Mouse (Mus musculus) lung, embryonic 15.5 days (tissue): ENCODE results near the gene Klc4. TPM values are rescaled to one million over a fixed set of nuclear protein-coding genes. Genes with fewer than 3 reads are reported as not detected.
A peak's percentile ranks its signal among the peaks of the same experiment; 100 is the strongest.

ENCODE experiments used
- ATAC-seq: fragments of 200-750 bp; cut with Nextera tagmentation; 2 replicates; pipeline ENCODE4 v1.8.0; 2017; ENCODE audit warnings: moderate number of reproducible peaks, borderline replicate concordance; ENCODE audit not compliant: low FRiP score, low TSS enrichment; ENCODE audit errors: extremely low read depth
- H3K27ac ChIP-seq: fragments of 300-500 bp; sonication (generic); 2 replicates; pipeline ENCODE4 v1.5.1; 2015; ENCODE audit warnings: moderate library complexity, mild to moderate bottlenecking, inconsistent platforms
- H3K27me3 ChIP-seq: fragments of 300-500 bp; sonication (generic); 2 replicates; pipeline ENCODE4 v1.6.1; 2015; ENCODE audit warnings: inconsistent platforms
- H3K36me3 ChIP-seq: fragments of 300-500 bp; sonication (generic); 2 replicates; pipeline ENCODE4 v1.6.1; 2015; ENCODE audit warnings: inconsistent platforms
- H3K4me1 ChIP-seq: fragments of 300-500 bp; sonication (generic); 2 replicates; pipeline ENCODE4 v1.6.1; 2015; ENCODE audit warnings: inconsistent platforms
- H3K4me2 ChIP-seq: fragments of 300-500 bp; sonication (generic); 2 replicates; pipeline ENCODE4 v1.6.1; 2015; ENCODE audit warnings: inconsistent platforms, mild to moderate bottlenecking, moderate library complexity
- H3K4me3 ChIP-seq: fragments of 300-500 bp; sonication (generic); 2 replicates; pipeline ENCODE4 v1.5.1; 2015; ENCODE audit warnings: mild to moderate bottlenecking, inconsistent platforms
- H3K9ac ChIP-seq: fragments of 300-500 bp; sonication (generic); 2 replicates; pipeline ENCODE4 v1.6.1; 2015; ENCODE audit warnings: inconsistent platforms
- H3K9me3 ChIP-seq: fragments of 300-500 bp; sonication (generic); 2 replicates; pipeline ENCODE4 v1.6.1; 2016; ENCODE audit warnings: inconsistent platforms
- WGBS: fragments of 180-500 bp; shearing (Covaris S2); methylation state at CpG from one replicate; pipeline ENCODE4 v1.1.7; 2015; 5-methylcytosine and 5-hydroxymethylcytosine counted together
- polyA plus RNA-seq: library from polyadenylated mRNA; unstranded; fragments of >200 nt; fragmentation: Nextera tagmentation; extraction: Ambion mirVana; gene quantifications from 2 replicates; pipeline ENCODE4 v1.2.1, GENCODE M21; 2015

Klc4 gene
- polyA plus RNA-seq, 1 experiment from 2014 or later = 25.8 TPM

- Histone ChIP-seq H3K4me1 (peaks cover 40% of the 10 kb centered on the region), H3K4me2 (peak within 1 kb of the TSS; percentile 81), H3K36me3 (peaks cover 40% of the 10 kb centered on the region), H3K4me3 (peak within 1 kb of the TSS; percentile 60), H3K9me3 (no peaks in the 10 kb centered on the region), H3K9ac (peak within 1 kb of the TSS; percentile 60), H3K27me3 (no peaks in the 10 kb centered on the region), H3K27ac (peak within 1 kb of the TSS; percentile 88)
- 81% methylated on average over 8 of the region's 9 CpGs for WGBS
- no peak for ATAC-seq
Measured at GRCm38 (mm10) chr17:46678416-46678815, 32.6 kb upstream of the Klc4 start, which contains the start of gene Mea1. Mea1 (plus strand) TSS chr17:46678793.

DNA sequence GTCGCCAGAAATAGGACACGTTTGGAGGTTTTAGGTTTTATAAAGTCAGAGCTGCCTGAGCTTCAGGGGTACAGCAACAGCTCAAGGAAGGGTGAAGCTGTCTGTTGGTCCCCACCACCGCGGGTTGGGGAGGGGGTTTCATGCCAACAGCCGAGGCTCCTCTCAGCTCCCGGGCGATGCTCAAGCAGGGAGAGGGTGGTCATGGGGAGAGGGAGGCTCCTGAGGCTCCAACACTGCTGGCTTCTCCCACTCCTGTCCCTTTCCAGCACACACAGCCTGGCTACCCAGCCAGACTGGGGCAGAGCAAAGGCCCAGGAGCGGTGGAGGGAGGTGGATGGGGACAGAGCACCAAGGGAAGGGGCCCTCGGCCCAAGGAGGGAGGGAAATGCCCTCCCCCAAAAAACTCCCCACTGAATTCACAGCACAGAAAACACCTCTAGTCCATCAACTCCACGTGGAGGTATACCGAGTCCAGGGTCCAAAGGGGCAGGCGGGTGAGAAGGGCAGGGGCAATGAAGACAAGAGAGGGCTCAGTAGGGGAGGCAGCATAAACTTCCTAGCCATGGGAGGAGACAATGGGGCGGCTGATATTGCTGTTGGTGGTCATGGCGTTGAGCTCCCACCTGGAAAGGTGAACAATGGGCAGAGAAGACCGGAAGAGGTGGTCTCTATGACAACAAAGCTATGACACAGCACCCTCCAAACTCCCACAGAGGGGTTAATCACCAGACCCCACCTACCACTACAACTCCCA, 28.9 kb upstream of the Klc4 start:
- Histone ChIP-seq H3K27me3 (no peaks in the 10 kb centered on the region), H3K4me1 (peaks cover 39% of the 10 kb centered on the region), H3K9ac (peak overlapping the region; percentile 75), H3K4me2 (peak overlapping the region; percentile 76), H3K27ac (peak overlapping the region; percentile 79), H3K9me3 (no peaks in the 10 kb centered on the region), H3K4me3 (peak overlapping the region; percentile 76), H3K36me3 (peaks cover 45% of the 10 kb centered on the region)
- peak; percentile 15; the same call in 1 of the 2 replicates for ATAC-seq
- WGBS = 24% methylated on average over 15 of the region's 15 CpGs

DNA sequence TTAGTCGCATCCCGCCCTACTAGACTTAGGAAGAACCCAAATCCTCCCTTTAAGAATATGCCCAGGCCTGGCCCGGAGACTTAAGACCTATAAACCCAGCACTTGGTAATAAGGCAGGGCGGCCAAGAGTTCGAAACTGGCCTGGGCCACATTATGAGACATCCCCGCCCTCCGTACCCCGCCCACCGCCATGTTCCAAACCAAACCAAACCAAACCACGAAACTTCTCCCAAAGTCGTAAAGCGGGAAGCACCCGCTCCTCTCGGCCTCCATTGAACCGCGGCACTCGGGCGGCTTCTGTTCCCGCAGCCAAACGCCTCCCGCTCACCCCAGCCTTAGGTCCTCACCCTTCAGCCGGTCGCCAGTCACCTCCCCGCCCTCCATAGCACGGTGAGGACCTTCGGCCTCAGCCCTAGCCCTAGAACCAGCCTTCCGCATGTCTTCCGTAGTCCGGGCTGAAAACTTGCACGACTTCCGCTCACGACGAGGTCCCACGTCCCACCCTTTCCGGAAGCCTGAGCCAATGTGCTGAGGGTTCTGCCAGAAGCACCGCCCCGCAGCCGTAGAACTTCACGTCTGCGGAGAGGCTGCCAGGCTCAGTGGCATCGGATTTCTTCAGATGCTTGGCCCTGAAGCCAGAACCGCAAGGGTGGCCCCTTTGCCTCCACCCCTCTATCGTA, 28.2 kb upstream of the Klc4 start, which contains the start of gene Rrp36:
Gene Rrp36 (minus strand): TSS at position 503 of the 680 bp plus-strand sequence.
- Histone ChIP-seq H3K9ac (peak within 1 kb of the TSS; percentile 75), H3K9me3 (no peaks in the 10 kb centered on the region), H3K27me3 (no peaks in the 10 kb centered on the region), H3K4me3 (peak within 1 kb of the TSS; percentile 76), H3K27ac (peak within 1 kb of the TSS; percentile 79), H3K4me1 (peaks cover 32% of the 10 kb centered on the region), H3K4me2 (peak within 1 kb of the TSS; percentile 76), H3K36me3 (peaks cover 52% of the 10 kb centered on the region)
- WGBS = under 1% methylated on average over 43 of the region's 43 CpGs
- peak; percentile 94 for ATAC-seq

DNA sequence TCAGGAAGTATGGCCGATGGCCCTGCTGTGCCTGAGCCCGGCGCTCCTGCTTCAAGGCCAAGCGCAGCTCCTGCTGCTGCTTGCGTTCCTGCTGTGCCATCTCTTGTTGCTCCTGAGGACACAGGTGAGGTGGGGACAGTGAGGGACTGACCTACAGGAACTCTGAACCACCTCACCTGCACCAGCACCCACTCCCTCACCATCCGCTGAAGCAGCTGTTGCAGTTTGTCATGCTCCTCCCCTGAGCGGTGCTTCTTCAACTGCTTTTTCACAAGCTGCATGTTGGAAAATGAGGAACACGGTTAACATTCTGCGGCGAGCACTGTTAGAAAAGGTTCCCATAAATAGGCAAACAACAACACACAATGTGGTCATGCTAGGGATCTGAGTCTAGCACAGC, 24.1 kb upstream of the Klc4 start:
- H3K4me3 ChIP-seq = no peak overlapping the region
- H3K4me2 ChIP-seq = no peak overlapping the region
- peaks cover 17% of the 10 kb centered on the region for H3K4me1 ChIP-seq
- peaks cover 35% of the 10 kb centered on the region for H3K36me3 ChIP-seq
- WGBS = 95% methylated on average over 10 of the region's 10 CpGs
- no peaks in the 10 kb centered on the region for H3K27me3 ChIP-seq
- H3K9ac ChIP-seq = no peak overlapping the region
- H3K27ac ChIP-seq = no peak overlapping the region
- ATAC-seq = no peak
- H3K9me3 ChIP-seq = no peaks in the 10 kb centered on the region

GRCm38 (mm10) chr17:46667712-46668111, 21.9 kb upstream of the Klc4 start:
- 0 out of 2 replicates have a peak, but pooled peaks cover under 1% of the 10 kb centered on the region for H3K4me1 ChIP-seq
- H3K27ac ChIP-seq = no peak overlapping the region
- WGBS = 87% methylated on average over 16 of the region's 16 CpGs
- H3K9ac ChIP-seq = no peak overlapping the region
- H3K27me3 ChIP-seq = no peaks in the 10 kb centered on the region
- no peak for ATAC-seq
- H3K36me3 ChIP-seq = peaks cover 56% of the 10 kb centered on the region
- H3K9me3 ChIP-seq = no peaks in the 10 kb centered on the region
- H3K4me2 ChIP-seq = no peak overlapping the region
- no peak overlapping the region for H3K4me3 ChIP-seq

- peaks cover 78% of the 10 kb centered on the region for H3K36me3 ChIP-seq
- H3K27me3 ChIP-seq = no peaks in the 10 kb centered on the region
- no peaks in the 10 kb centered on the region for H3K9me3 ChIP-seq
- no peaks in the 10 kb centered on the region for H3K4me1 ChIP-seq
- no peak overlapping the region for H3K4me3 ChIP-seq
- no peak overlapping the region for H3K9ac ChIP-seq
- no peak for ATAC-seq
- H3K27ac ChIP-seq = no peak overlapping the region
- WGBS = 86% methylated on average over 5 of the region's 5 CpGs
- no peak overlapping the region for H3K4me2 ChIP-seq
Measured at GRCm38 (mm10) chr17:46662730-46663129, 16.9 kb upstream of the Klc4 start.

- Histone ChIP-seq H3K4me1 (no peaks in the 10 kb centered on the region), H3K36me3 (peaks cover 81% of the 10 kb centered on the region), H3K27ac (no peak overlapping the region), H3K9ac (no peak overlapping the region), H3K4me3 (no peak overlapping the region), H3K9me3 (no peaks in the 10 kb centered on the region), H3K27me3 (no peaks in the 10 kb centered on the region), H3K4me2 (no peak overlapping the region)
- ATAC-seq = no peak
- 85% methylated on average over 12 of the region's 12 CpGs for WGBS
Measured at GRCm38 (mm10) chr17:46661981-46662380, 16.2 kb upstream of the Klc4 start.

GRCm38 (mm10) chr17:46661351-46661750, 15.5 kb upstream of the Klc4 start:
- H3K4me3 ChIP-seq = no peak overlapping the region
- no peak overlapping the region for H3K27ac ChIP-seq
- peaks cover 82% of the 10 kb centered on the region for H3K36me3 ChIP-seq
- no peaks in the 10 kb centered on the region for H3K9me3 ChIP-seq
- ATAC-seq = no peak
- H3K4me1 ChIP-seq = no peaks in the 10 kb centered on the region
- H3K27me3 ChIP-seq = no peaks in the 10 kb centered on the region
- no peak overlapping the region for H3K9ac ChIP-seq
- 88% methylated on average over 9 of the region's 9 CpGs for WGBS
- no peak overlapping the region for H3K4me2 ChIP-seq

GRCm38 (mm10) chr17:46656054-46656453, 10.2 kb upstream of the Klc4 start:
- ATAC-seq = no peak
- Histone ChIP-seq H3K4me3 (no peak overlapping the region), H3K27me3 (no peaks in the 10 kb centered on the region), H3K36me3 (peaks cover 74% of the 10 kb centered on the region), H3K9ac (no peak overlapping the region), H3K9me3 (no peaks in the 10 kb centered on the region), H3K27ac (no peak overlapping the region), H3K4me1 (peaks cover 21% of the 10 kb centered on the region), H3K4me2 (no peak overlapping the region)
- WGBS = 62% methylated on average over 6 of the region's 6 CpGs

DNA sequence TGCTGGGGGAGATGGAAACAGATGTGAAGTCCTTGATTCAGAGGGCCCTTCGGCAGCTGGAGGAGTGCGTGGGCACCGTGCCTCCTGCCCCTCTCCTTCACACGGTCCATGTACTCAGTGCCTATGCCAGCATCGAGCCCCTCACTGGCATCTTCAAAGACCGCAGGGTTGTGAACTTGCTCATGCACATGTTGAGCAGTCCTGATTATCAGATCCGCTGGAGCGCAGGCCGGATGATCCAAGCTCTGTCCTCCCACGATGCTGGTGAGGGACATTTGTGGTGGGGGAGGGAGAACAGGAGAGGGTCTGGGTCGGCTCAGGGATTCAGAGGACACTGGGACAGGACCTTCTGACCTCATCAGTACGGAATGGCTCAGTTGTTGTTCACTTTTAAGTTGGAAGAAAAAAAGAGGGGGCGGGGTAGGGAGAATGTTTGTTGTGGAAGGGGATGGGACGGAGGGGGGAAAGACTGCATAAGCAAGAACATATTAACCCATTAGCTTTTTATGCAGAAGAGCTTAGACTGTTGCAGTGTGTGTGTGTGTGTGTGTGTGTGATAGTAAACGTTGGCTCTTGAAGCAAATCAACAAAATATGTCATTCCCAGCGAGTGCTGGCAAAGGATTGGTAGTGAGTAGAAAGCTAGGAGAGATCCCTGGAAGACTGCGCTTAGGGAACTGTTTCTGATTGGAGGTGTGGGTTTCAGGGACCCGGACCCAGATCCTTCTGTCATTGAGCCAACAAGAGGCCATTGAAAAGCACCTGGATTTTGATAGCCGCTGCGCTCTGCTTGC, 6.1 kb upstream of the Klc4 start:
- no peaks in the 10 kb centered on the region for H3K27me3 ChIP-seq
- H3K36me3 ChIP-seq = peaks cover 48% of the 10 kb centered on the region
- no peak for ATAC-seq
- 62% methylated on average over 20 of the region's 20 CpGs for WGBS
- peak overlapping the region; percentile 87 for H3K4me2 ChIP-seq
- H3K4me3 ChIP-seq = peak overlapping the region; percentile 70
- H3K9me3 ChIP-seq = no peaks in the 10 kb centered on the region
- peaks cover 35% of the 10 kb centered on the region for H3K4me1 ChIP-seq
- H3K27ac ChIP-seq = peak overlapping the region; percentile 96; the same call in 1 of the 2 replicates
- peak overlapping the region; percentile 84 for H3K9ac ChIP-seq

GRCm38 (mm10) chr17:46651292-46651691, 5.5 kb upstream of the Klc4 start:
- no peak for ATAC-seq
- Histone ChIP-seq H3K4me2 (peak overlapping the region; percentile 87), H3K27ac (peak overlapping the region; percentile 96), H3K27me3 (no peaks in the 10 kb centered on the region), H3K9ac (peak overlapping the region; percentile 84), H3K36me3 (peaks cover 47% of the 10 kb centered on the region), H3K9me3 (no peaks in the 10 kb centered on the region), H3K4me1 (peaks cover 41% of the 10 kb centered on the region), H3K4me3 (peak overlapping the region; percentile 70)
- 66% methylated on average over 17 of the region's 17 CpGs for WGBS
